Mouse (Mus musculus) brain, embryonic 14.5 days (tissue): ENCODE measurements around the gene Gpr179.

Source experiments
- CTCF ChIP-seq: fragments of 200-500 bp; IDR thresholded peaks from 2 replicates; pipeline ENCODE4 v1.5.1; 2012; ENCODE audit warnings: inconsistent platforms, mild to moderate bottlenecking, moderate library complexity, borderline replicate concordance; ENCODE audit not compliant: insufficient read depth, insufficient read length; ENCODE audit errors: extremely low read depth
- POLR2A ChIP-seq: fragments of 200-500 bp; IDR thresholded peaks from 2 replicates; pipeline ENCODE4 v1.6.1; 2012; ENCODE audit warnings: mild to moderate bottlenecking, inconsistent platforms, borderline replicate concordance; ENCODE audit not compliant: poor library complexity, insufficient read depth, insufficient read length, severe bottlenecking; ENCODE audit errors: extremely low read depth

- TF ChIP-seq POLR2A (no peak), CTCF (no peak)
Measured at GRCm38 (mm10) chr11:97336238-97336637, 15.6 kb downstream of the Gpr179 start.
